Mouse (Mus musculus) layer of hippocampus, postnatal 10 days (tissue): ENCODE measurements around the gene Emx1. TPM values are rescaled to one million over a fixed set of nuclear protein-coding genes. Genes with fewer than 3 reads are reported as not detected.
A peak's percentile ranks its signal among the peaks of the same experiment; 100 is the strongest.

Experiments used
- DNase-seq, 2 experiments: peaks; one replicate each; pipeline ENCODE4 v3.0.0; 2021; ENCODE audit warnings: low spot score in 2 of 2
- total RNA-seq, 2 experiments: library from RNA; stranded (reverse); gene quantifications; 2 replicates each; pipeline ENCODE4 v1.2.3; 2021

The Emx1 gene
- total RNA-seq, 2 experiments from 2014 or later = 22.1 to 23.1 TPM

DNA sequence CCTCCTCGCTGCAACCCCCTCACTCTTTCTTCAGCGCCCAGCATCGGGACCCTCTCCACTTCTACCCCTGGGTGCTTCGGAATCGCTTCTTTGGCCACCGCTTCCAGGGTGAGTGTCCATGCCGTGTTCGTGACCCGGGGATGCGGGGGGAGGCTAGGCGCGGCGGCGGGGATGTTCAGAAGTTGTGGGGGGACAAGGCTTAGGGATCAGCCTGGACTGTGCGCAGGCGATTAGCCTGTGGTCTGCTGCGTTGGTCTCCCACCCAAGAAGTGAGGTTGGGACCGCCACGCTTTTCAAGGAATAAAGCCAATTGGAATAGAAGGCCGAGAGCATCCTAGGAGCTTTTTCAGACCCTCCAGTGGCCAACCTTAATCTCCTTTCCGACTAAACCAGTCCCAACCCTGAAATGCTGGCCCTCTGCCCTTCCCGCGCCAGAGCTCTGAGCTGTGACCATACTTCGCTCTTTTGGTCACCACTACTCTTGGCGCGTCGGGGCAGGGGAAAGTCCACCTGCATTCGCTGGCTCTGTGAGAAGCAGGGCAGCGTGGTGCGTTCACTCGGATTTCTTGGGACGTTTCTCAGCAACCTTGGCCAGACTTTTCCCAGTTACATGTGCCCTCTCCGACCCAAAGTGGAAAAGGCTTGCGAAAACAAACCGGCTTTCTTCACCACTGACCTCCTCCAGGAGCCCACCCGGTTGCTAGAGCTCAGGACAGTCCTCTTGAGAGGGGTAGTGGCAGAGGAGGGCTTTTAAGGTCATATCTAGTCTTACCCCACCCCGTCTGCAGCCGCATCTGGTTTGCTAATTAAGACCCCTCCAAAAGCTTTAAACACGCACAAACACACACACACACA, 1.2 kb downstream of the Emx1 start:
- peak in 1 of 2 experiments; percentile 59 for DNase-seq

DNA sequence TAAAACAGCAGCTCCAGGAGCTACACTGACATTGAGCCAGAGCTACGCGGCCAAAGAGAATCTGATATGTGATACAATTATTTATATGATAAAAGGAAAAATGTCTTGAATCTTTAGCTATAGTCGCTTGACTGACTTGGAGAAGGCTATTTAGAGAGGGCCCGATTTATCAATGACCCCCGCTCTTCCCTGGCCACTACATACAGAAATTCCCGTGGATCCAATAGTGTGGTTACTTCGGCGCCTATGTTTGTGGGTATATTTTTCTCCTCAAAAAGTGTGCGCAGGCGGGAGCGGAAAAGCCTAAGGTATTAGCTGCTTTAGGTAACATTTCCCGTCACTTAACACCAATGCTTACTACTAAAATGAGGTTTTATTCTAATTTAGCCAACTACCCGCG, 2.1 kb downstream of the Emx1 start:
- no peak for DNase-seq

GRCm38 (mm10) chr6:85189911-85190591, 2.8 kb downstream of the Emx1 start:
- peak; percentile 66 to 71 for DNase-seq

DNA sequence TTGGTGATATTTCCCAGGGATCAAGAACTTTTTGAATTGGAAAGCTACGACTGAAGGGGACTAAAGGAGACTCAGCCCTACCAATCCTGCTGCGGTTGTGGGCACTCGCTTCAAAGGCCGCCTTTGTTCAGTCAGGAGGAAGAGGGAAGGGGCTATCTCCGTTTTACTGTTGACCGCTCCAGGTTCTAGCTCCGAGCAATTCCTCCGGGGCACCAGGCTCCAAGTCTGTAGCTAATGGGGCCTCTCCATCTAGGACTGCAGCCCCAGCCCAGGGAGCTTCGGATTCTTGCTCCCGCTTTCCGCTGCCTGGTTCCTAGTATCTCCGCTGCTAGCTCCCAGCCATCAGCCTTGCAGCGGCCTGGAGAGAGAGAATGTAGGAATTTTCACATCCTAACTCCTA, 3.4 kb downstream of the Emx1 start:
- peak; percentile 43 to 49 for DNase-seq

DNA sequence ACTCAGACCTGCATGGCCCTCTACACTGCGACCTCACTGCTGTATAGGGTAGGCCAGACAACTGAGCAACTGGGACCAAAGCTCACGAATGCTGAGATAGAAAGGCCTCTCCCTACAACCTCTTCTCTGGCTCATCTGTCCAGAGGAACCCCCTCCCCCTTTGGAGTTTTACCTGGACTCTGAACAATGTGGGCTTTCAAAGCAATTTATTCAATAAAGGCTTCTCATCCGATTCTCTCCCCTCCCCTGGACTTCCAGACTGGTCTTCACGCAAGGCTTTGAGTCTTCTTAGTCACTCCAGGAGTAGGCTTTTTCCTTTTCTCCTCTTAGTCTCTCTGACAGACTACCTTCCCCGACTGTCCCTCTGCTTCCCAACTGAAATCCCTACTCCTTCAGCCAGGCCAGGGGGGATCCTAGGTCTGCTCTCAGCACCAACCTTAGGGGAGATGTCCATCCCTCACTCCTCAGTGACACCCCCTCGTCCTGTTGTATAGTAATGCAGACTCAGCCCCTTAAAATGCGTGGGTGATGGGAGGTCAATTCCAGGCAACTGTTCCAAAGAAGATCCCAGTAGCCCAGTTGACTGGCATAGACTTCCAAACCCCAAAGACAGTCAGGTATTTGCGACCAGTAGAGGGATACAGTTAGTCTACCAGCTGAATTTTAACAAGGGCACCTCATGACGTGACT, 4.7 kb downstream of the Emx1 start:
- no peak for DNase-seq

DNA sequence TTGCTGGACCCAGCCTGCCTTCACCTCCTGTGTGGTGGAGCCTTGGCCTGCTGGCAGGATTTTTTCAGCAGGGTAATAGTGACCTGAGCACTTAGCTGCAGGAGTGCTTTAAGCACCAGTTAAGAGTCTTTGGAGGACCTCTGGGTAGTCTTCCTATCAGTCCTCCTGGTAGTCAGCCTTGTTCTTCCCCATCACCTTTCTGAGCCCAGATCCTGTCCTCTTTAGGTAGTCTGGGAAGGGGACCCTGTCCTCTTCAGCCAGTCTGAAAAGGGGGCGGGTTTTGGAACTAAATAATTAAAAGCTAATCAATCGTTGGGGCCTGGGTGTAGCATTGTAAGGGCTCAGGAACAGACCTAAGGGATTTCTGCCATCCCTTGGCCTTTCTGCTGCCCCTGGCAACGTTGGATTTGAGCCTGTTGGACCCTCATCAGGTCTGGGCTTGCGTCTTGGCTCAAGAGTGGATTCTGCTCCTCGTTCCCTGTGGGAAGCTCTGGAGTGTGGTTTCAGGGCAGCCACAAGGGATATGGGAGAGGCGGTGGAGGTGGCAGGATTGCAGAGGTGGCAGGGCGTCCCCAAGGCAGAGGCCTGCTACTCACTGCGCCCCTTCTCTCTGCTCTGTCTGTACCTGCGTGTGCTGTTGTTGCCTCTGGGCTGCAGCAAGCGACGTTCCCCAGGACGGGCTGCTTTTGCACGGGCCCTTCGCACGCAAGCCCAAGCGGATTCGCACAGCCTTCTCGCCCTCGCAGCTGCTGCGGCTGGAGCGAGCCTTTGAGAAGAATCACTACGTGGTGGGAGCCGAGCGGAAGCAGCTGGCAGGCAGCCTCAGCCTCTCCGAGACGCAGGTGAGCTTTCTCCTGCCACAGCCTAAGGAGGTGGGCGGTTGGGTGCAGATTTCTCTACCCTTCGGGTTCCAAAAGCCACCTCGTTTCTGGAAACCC, 6.4 kb downstream of the Emx1 start:
- DNase-seq = peak; percentile 50 to 64

- no peak for DNase-seq
Measured at GRCm38 (mm10) chr6:85197951-85198350, 10.7 kb downstream of the Emx1 start.

DNA sequence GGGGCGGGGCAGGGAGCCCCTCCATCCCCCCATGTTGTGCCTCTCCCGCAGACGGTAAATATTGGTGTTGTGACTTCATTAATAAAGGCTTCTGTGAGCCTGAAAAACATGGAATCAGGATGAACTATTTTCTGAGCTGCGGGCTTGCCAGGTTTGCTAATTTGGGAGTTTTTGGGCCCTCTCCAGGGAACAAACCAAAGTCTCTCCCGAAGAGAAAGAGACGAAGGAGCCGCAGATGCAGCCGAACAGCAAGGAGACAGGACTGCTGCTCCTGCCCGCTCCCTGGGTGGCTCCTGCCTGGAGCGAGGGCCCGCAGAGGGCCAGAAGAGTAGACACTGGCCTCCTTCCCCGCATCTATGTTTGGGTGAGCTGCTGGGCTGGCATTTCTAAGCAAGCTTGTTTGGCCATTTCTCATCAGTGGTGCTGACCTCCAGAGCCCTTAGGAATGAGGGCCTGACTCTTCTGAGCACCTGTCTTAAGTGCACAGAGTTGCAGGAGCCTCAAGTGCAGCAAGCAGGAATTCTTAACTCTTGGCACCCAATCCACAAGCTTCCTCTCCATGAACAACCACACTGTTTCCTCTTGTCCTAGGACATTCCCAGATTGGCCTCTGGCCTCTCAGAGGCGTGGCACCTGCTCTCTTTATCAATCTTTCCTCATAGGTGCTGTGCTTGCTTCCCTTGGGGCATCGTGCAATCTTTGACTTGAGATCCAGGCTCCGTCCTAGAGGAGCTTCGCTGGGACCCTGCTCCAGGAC, 19.1 kb downstream of the Emx1 start:
- peak; percentile 45 to 60 for DNase-seq

GRCm38 (mm10) chr6:85206939-85207285, 19.7 kb downstream of the Emx1 start:
- DNase-seq = peak; percentile 59 to 60

DNA sequence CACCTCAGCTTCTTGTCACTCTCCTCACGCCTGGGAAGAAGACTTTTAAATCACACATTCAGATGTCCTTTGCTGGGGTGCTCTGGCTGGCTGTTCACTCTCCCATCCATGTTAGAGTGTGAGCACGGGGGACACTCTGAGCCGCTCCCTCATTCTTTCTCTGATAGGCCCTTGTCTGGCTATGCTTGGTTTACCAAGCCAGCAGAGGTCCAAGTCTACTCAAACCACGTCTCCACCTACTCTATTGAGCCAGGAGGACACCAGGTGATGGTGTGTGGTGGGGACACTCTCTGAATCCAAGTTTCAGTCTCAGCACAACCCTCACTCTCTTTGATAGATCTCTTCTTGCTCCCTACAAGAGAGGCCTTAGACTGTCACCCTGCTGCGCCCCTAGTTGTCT, 20.1 kb downstream of the Emx1 start:
- DNase-seq = no peak

GRCm38 (mm10) chr6:85209226-85209967, 22.2 kb downstream of the Emx1 start:
- no peak for DNase-seq

GRCm38 (mm10) chr6:85210686-85211085, 23.4 kb downstream of the Emx1 start:
- DNase-seq = no peak

DNA sequence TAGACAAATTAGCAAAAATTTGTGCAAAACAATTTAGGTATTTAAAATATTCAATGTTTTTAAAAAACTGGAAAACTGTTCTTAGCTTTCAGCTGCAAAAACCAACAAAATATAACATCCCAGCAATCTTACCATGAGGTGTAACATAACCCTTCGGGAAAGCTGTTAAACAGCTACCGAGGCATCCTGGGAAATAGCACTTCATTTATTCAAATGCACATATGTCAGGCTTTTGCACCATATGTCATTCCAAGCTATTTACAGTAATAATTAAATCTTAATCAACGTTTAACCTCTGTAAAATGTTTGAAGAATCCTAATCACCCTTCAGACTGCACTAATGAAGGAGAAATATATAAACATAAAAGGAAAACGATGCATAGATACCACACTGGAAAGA, 31.0 kb downstream of the Emx1 start:
- no peak for DNase-seq

- no peak for DNase-seq
Measured at GRCm38 (mm10) chr6:85218684-85219445, 31.6 kb downstream of the Emx1 start.

DNA sequence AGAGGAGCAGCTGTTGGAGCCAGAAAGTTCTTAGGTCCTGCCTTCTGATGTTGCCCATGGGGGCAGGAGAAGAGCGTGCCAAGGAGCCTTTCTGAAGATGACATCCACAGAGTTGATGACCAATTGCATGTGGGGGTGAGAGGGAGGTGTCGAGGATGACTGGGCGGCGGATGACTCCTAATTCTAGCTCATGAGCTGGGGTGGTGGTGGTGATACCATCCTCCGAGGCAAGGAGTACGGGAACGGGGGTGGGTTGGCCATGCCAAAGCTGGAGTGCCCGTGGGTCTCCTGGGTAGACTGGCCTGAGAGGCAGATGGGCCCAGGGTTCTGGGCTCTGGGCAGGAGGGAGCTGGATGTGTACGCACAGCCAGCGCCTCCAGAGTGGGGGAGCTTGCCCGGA, 32.5 kb downstream of the Emx1 start:
- no peak for DNase-seq

DNA sequence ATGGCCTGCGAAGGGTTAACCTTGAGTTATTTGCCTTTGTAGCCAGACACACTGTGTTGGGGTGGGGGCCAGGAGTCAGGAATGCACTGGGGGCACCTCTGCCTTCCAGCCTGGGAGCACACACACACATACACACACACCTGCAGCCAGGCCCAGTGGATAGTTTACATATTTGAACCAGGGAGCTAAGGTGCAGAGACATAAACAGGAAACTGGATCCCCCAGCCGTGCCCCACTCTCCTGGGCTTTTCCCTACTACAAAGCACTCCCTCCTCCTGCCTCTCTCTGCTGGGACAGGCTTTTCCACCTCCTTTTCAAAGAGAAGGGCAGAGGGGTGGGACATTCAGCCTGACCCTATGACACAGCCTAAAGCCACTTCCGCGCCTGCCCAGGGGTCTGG, 33.7 kb downstream of the Emx1 start:
- no peak for DNase-seq

DNA sequence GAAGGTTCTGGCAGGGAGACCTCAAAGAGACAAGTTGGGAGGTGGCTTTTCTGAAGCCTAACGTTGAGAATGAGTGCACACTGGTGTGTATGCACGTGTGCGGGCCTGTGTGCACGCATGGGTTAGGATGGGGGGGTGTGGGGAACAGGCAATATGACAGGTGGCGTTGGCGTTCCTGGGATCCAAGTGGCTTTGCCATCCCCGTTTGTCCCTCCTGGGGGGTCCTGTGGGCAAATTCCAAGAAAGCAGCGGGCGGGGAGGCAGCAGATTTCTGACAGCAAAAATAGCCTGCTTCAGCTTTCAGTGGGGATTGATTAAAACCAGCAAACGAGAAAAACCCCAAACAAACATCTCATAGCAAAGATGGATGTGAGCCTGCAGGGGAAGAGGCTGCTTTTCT, 35.3 kb downstream of the Emx1 start:
- no peak for DNase-seq

DNA sequence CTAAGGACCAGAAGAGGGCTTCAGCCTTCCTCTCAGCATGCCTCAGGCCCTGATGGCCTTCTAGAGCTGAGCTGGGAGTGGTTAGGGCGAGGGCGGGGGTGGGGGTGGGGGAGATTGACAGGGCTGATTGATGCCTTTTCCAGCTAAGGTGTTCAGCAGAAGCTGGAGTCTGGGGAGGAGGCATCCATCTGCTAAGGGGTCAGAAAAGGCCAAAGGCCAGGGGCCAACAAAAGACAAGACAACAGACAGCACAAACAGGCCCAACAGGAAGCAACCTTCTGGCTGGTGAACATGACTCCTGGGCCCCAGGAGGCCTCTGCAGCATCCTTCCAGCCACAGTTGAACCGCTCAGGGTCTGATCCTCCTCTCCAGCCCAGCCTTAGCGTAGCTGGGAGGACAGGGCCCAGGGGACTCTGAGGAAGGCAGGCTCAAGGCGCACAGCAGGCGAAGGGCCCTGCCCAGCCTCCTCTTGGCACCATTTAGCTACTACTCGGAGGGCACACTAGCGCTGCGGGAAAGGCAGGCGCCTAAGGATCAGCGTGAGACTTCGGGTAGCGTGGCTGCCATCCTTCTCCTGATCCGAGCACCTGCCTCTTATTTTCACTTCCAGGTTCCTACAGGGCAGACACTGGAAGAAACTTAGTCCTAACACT, 36.4 kb downstream of the Emx1 start:
- no peak for DNase-seq
